Mouse (Mus musculus) kidney, embryonic 14.5 days (tissue): ENCODE measurements around the gene Wdr13. TPM values are rescaled to one million over a fixed set of nuclear protein-coding genes. Genes with fewer than 3 reads are reported as not detected.
"Not testable (repeated sequence)": the region's sequence is repeated elsewhere in the genome, so short reads cannot be mapped to it uniquely, and the experiment has no call there.

Experiments used
- ATAC-seq: fragments of 200-750 bp; cut with Nextera tagmentation; 2 replicates; pipeline ENCODE4 v1.8.0; 2017; ENCODE audit warnings: moderate number of reproducible peaks, mild to moderate bottlenecking, moderate TSS enrichment, moderate library complexity; ENCODE audit not compliant: low FRiP score, low TSS enrichment
- H3K27ac ChIP-seq: fragments of 300-500 bp; sonication (generic); 2 replicates; pipeline ENCODE4 v1.5.1; 2014; ENCODE audit warnings: low read depth, mild to moderate bottlenecking, low read length, moderate library complexity, mixed read lengths
- H3K27me3 ChIP-seq: fragments of 300-500 bp; sonication (generic); 2 replicates; pipeline ENCODE4 v1.6.1; 2014; ENCODE audit warnings: mild to moderate bottlenecking, low read length; ENCODE audit not compliant: control insufficient read depth, insufficient read depth
- H3K36me3 ChIP-seq: fragments of 300-500 bp; sonication (generic); 2 replicates; pipeline ENCODE4 v1.6.1; 2014; ENCODE audit warnings: low read length, mixed read lengths; ENCODE audit not compliant: control insufficient read depth, insufficient read depth
- H3K4me1 ChIP-seq: fragments of 300-500 bp; sonication (generic); 2 replicates; pipeline ENCODE4 v1.6.1; 2014; ENCODE audit warnings: low read length, mixed read lengths; ENCODE audit not compliant: control insufficient read depth, insufficient read depth
- H3K4me2 ChIP-seq: fragments of 300-500 bp; sonication (generic); replicated peaks from 2 replicates; pipeline ENCODE4 v1.6.1; 2014; ENCODE audit warnings: low read depth, mild to moderate bottlenecking, low read length
- H3K4me3 ChIP-seq: fragments of 300-500 bp; sonication (generic); 2 replicates; pipeline ENCODE4 v1.5.1; 2014; ENCODE audit warnings: mild to moderate bottlenecking, low read length
- H3K9ac ChIP-seq: fragments of 300-500 bp; sonication (generic); 2 replicates; pipeline ENCODE4 v1.6.1; 2014; ENCODE audit warnings: low read depth, mild to moderate bottlenecking, low read length, moderate library complexity
- H3K9me3 ChIP-seq: fragments of 300-500 bp; sonication (generic); 2 replicates; pipeline ENCODE4 v1.6.1; 2016; ENCODE audit warnings: low read length; ENCODE audit not compliant: control insufficient read depth
- WGBS: fragments of 180-500 bp; shearing (Covaris S2); extraction: QIAGEN DNeasy Blood & Tissue Kit; methylation state at CpG from one replicate; pipeline ENCODE4 v1.1.7; 2014; 5-methylcytosine and 5-hydroxymethylcytosine counted together
- polyA plus RNA-seq: library from polyadenylated mRNA; unstranded; fragments of >200 nt; fragmentation: Nextera tagmentation; extraction: Ambion mirVana; gene quantifications from 2 replicates; pipeline ENCODE4 v1.2.1, GENCODE M21; 2014

Gene Wdr13
- polyA plus RNA-seq, 1 experiment from 2014 or later: 21.3 TPM

DNA sequence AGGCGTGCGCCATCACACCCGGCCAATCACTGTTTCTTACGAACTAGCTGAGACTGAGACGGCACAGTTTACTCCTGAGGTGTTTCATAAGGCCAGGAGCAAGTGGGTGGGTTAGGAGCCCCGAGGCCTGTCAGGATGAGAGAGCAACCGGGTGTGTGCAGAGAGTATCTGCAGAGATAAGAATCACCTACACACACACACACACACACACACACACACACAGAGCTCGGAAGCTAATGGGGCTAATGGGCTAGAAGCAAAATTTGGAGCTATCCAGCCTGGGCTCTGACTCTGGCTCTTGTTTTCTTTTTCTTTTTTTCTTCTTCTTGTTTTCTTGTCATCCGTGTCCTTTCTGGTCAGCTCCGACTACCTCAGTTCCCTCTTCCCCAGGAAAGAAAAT lies 37.1 kb downstream of the Wdr13 start:
- Histone ChIP-seq H3K4me2 (peak overlapping the region; percentile 36), H3K36me3 (no peaks in the 10 kb centered on the region), H3K27me3 (no peaks in the 10 kb centered on the region), H3K9ac (no peak overlapping the region), H3K4me1 (no peaks in the 10 kb centered on the region), H3K27ac (no peak overlapping the region), H3K9me3 (no peaks in the 10 kb centered on the region), H3K4me3 (peak overlapping the region; percentile 28)
- no peak for ATAC-seq
- 82% methylated on average over 10 of the region's 10 CpGs for WGBS

DNA sequence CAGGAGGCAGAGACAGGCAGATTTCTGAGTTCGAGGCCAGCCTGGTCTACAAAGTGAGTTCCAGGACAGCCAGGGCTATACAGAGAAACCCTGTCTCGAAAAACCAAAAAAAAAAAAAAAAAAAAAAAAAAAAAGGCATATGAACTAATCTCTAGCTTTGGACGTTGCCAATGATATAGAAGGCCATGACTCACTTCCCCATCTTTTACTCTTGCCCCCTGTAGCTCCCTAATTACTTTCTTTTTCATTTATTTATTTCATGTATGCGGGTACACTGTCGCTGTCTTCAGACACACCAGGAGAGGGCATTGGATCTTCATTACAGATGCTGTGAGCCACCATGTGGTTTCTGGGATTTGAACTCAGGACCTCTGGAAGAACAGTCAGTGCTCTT lies 41.7 kb downstream of the Wdr13 start:
- not testable (repeated sequence) for H3K4me1 ChIP-seq, H3K27me3 ChIP-seq, H3K27ac ChIP-seq, H3K36me3 ChIP-seq, H3K9ac ChIP-seq, ATAC-seq, H3K9me3 ChIP-seq, H3K4me3 ChIP-seq, H3K4me2 ChIP-seq
- WGBS: 93% methylated on average over 3 of the region's 5 CpGs

DNA sequence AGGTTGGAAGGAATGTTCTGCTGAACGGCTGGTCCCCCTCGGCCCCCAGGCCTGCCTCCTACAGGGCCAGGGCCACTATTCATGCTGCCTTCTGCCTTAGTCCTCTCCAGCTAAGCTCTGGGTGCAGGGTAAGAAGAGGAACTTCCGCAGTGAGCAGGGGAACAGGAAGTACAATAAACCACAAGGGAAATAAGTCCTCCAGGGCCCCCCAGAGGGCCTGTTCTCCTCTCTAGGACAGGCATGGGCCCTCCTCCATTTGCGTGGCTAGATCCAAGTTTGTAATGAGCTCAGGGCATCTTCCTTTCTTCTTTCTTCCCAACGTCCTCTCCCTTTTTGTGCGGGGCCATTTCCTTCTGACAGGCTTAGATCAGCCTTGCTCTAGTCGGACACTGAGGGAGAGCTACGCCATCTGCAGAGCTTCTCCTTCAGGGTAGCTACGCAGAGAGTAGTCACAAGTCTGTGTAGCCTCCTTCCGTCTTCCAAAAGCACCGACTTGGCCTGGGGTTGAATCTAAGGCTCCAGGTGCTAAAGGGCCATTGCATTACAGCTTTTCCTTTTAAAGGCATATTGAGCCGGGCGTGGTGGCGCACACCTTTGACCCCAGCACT lies 42.2 kb downstream of the Wdr13 start, which contains the start of gene Was:
Gene Was (minus strand): TSS at position 153 of the 608 bp plus-strand sequence.
- no peak within 1 kb of the TSS for H3K4me2 ChIP-seq
- no peaks in the 10 kb centered on the region for H3K27me3 ChIP-seq
- no peaks in the 10 kb centered on the region for H3K4me1 ChIP-seq
- H3K9me3 ChIP-seq: no peaks in the 10 kb centered on the region
- no peak for ATAC-seq
- H3K4me3 ChIP-seq: no peak within 1 kb of the TSS
- H3K36me3 ChIP-seq: no peaks in the 10 kb centered on the region
- H3K9ac ChIP-seq: no peak within 1 kb of the TSS
- no peak within 1 kb of the TSS for H3K27ac ChIP-seq
- WGBS: 85% methylated on average over 14 of the region's 14 CpGs

DNA sequence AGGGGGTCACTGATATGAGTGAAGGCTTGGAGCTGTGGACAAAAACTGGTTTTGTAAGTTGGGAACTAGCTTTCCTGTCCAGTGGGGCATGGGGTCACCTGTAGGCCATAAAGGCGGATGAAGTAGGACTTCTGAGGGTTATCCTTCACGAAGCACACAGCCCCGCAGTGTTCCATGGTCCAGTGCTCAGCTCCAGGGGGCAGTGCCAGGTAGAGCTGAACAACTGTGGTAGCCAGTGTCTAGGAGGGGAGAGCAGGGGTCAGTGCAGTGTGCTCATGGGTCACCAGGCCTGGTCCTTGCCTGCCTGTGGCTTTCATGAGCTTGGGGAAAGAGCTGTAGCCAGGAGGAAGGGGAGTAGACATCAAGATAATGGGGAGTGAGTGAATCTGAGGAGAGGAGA lies 42.9 kb downstream of the Wdr13 start:
- ATAC-seq: no peak
- Histone ChIP-seq H3K4me2 (no peak overlapping the region), H3K27ac (no peak overlapping the region), H3K9me3 (no peaks in the 10 kb centered on the region), H3K27me3 (no peaks in the 10 kb centered on the region), H3K36me3 (no peaks in the 10 kb centered on the region), H3K4me3 (no peak overlapping the region), H3K4me1 (no peaks in the 10 kb centered on the region), H3K9ac (no peak overlapping the region)
- 80% methylated on average over 3 of the region's 3 CpGs for WGBS

DNA sequence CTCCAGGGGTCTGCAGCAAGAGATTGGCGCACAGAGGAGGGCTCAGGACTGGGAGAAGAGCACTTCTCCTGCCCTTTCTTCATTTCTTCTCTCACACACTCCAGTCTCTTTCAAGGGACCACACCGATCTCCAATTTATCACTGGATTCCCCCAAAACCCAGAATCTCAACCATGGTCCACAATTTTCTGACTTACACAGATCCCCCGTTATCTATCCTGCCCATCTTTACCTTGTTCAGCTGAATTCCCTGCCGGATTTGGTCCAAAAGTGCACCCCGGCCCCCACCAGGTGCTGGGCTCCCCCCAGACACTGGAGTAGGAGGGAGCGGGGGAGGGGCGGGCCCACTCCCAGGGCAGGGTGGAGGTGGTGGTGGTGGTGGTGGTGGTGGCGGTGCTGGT lies 47.1 kb downstream of the Wdr13 start:
- H3K27ac ChIP-seq: no peak overlapping the region
- 81% methylated on average over 8 of the region's 8 CpGs for WGBS
- H3K4me3 ChIP-seq: no peak overlapping the region
- H3K9ac ChIP-seq: no peak overlapping the region
- H3K9me3 ChIP-seq: no peaks in the 10 kb centered on the region
- no peak overlapping the region for H3K4me2 ChIP-seq
- H3K4me1 ChIP-seq: no peaks in the 10 kb centered on the region
- no peaks in the 10 kb centered on the region for H3K27me3 ChIP-seq
- H3K36me3 ChIP-seq: no peaks in the 10 kb centered on the region
- ATAC-seq: no peak

DNA sequence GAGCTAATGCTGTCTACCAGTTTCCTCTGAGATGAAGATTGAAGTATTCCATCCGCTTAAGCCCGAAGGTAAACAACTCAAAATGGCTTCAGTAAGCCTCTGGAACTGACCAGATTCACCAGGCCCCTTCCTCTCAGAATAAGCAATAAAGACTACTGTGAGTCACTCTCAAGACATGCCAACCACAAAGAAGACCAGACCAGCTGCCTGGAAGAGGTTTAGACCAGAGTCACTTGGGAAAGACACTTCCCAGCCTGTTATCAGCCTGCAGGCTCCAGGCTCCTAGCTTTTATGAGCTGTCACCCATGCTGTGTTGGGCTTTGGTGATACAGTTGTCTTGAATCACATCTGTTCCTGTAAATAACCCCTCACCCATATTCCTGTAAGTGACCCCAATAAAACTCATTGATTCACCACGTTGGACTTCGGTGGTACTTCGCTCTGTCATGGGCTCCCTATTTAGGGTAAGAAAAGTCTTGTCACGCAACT lies 47.9 kb downstream of the Wdr13 start:
- Histone ChIP-seq H3K27ac (no peak overlapping the region), H3K9ac (no peak overlapping the region), H3K27me3 (no peaks in the 10 kb centered on the region), H3K4me3 (no peak overlapping the region), H3K4me1 (no peaks in the 10 kb centered on the region), H3K9me3 (no peaks in the 10 kb centered on the region), H3K4me2 (no peak overlapping the region), H3K36me3 (no peaks in the 10 kb centered on the region)
- 85% methylated on average over 6 of the region's 6 CpGs for WGBS
- ATAC-seq: no peak

DNA sequence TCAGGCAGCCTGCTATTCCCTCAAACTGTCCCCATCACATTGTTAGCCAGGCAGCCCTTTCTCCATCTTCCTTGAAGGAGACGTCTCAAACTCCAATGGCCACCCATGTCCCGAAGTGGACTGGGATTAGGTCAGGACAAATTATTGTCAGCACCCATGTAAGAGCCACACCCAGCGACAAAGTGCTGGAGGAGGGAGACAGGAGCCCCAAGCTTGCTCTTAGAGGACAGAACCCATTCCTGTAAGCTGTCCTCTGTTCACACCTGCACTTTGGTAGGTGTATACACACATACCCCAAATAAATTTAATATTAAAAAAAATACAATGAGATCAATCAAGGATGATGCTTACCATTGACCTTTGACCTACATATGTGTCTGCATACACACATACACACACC lies 57.6 kb downstream of the Wdr13 start:
- Histone ChIP-seq H3K9ac (peak overlapping the region; percentile 47), H3K4me2 (peak overlapping the region; percentile 46), H3K4me1 (no peaks in the 10 kb centered on the region), H3K9me3 (no peaks in the 10 kb centered on the region), H3K36me3 (peaks cover 11% of the 10 kb centered on the region; the same call in 1 of the 2 replicates), H3K27ac (peak overlapping the region; percentile 37; the same call in 1 of the 2 replicates), H3K27me3 (no peaks in the 10 kb centered on the region), H3K4me3 (peak overlapping the region; percentile 38)
- peak; percentile 30; the same call in 1 of the 2 replicates for ATAC-seq
- WGBS: 43% methylated on average over 3 of the region's 3 CpGs

DNA sequence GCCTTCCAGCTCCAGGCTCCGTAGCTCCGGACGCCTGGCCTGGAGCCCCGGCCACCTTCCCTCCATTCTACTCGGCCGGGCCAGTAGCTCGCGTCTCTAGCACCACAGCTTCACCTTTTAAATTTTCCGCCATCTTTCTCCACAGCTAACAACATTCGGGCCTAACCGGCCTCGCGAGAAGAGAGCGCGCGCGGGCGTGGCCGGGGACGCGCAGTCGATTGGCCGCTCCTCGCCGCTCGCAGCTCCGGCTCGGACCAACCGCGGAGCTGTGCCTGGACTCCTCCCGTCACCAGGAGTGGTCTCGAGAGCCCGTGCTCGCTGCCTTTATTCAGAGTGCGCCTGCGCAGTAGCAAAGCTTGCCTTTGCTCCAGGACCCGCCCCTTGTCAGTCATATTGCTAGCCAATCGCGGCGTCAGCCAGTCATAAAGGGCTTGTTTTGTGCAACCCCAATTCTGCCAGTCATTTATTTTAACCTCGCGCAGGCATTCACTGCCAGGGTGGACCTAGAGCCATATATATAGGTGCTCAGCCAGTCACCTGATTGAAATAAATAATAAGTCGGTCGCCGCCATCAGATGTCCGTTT lies 58.2 kb downstream of the Wdr13 start, which contains the start of gene Suv39h1:
Gene Suv39h1 (minus strand): TSS at position 331 of the 585 bp plus-strand sequence.
- Histone ChIP-seq H3K9ac (peak within 1 kb of the TSS; percentile 73), H3K9me3 (no peaks in the 10 kb centered on the region), H3K27ac (peak within 1 kb of the TSS; percentile 83; the same call in 1 of the 2 replicates), H3K4me2 (peak within 1 kb of the TSS; percentile 46), H3K4me1 (no peaks in the 10 kb centered on the region), H3K27me3 (no peaks in the 10 kb centered on the region), H3K36me3 (peaks cover 15% of the 10 kb centered on the region; the same call in 1 of the 2 replicates), H3K4me3 (peak within 1 kb of the TSS; percentile 59)
- ATAC-seq: peak; percentile 98
- WGBS: 30% methylated on average over 46 of the region's 46 CpGs

DNA sequence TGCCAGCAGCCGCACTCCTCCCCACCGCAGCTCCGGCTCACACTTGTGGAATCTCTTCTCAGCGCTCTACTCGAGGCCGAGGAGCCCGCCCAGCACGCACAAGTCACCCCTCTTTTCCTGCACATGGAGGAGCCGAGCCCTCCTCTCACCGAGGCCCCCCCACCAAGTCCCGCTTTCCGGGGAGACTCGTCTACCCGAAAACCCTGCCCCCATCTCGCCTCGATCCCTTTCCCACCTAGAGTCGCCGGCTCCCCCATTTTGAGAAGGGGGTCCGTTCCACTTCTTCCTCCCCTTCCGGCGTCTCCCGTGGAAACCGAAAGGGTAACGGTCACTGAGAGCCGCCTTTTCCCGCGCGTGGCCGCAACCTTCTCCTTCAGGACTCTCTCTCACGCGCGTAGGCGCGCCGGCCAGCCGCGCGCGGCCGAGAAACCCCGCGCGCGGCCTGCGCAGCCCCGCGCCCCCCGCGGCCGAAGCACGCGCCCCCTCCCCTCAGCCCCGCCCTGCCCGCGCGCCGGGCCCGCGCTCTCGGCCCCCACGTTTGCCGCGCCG lies 58.7 kb downstream of the Wdr13 start:
- Histone ChIP-seq H3K4me1 (no peaks in the 10 kb centered on the region), H3K4me2 (peak overlapping the region; percentile 40), H3K27me3 (no peaks in the 10 kb centered on the region), H3K36me3 (peaks cover 20% of the 10 kb centered on the region; the same call in 1 of the 2 replicates), H3K9me3 (no peaks in the 10 kb centered on the region), H3K9ac (peak overlapping the region; percentile 73), H3K4me3 (peak overlapping the region; percentile 59), H3K27ac (peak overlapping the region; percentile 83; the same call in 1 of the 2 replicates)
- WGBS: 30% methylated on average over 59 of the region's 64 CpGs
- peak; percentile 7; the same call in 1 of the 2 replicates for ATAC-seq
